Mouse (Mus musculus) ES-Bruce4 (cell line): ENCODE data around the gene Prr14. TPM values are rescaled to one million over a fixed set of nuclear protein-coding genes. Genes with fewer than 3 reads are reported as not detected.

Source experiments
- H3K27ac ChIP-seq: 2 replicates; pipeline ENCODE4 v1.5.1; 2012; ENCODE audit warnings: low read length, inconsistent platforms; ENCODE audit not compliant: insufficient read depth
- H3K27me3 ChIP-seq: 2 replicates; pipeline ENCODE4 v1.6.1; 2012; ENCODE audit warnings: mild to moderate bottlenecking, low read length, inconsistent platforms; ENCODE audit not compliant: control insufficient read depth, poor library complexity, insufficient read depth, severe bottlenecking
- H3K36me3 ChIP-seq: 2 replicates; pipeline ENCODE4 v1.6.1; 2012; ENCODE audit warnings: inconsistent platforms, mild to moderate bottlenecking, low read length, moderate library complexity; ENCODE audit not compliant: control insufficient read depth, poor library complexity, insufficient read depth, severe bottlenecking
- H3K4me1 ChIP-seq: one replicate; pipeline ENCODE4 v1.8.1; 2011; ENCODE audit warnings: low read length; ENCODE audit not compliant: control insufficient read depth, insufficient read depth
- H3K4me3 ChIP-seq: 2 replicates; pipeline ENCODE4 v1.5.1; 2011; ENCODE audit warnings: low read depth, mild to moderate bottlenecking, low read length
- H3K9ac ChIP-seq: 2 replicates; pipeline ENCODE4 v1.6.1; 2012; ENCODE audit warnings: low read depth, mild to moderate bottlenecking, inconsistent platforms; ENCODE audit not compliant: poor library complexity, severe bottlenecking
- H3K9me3 ChIP-seq: replicated peaks from 2 replicates; pipeline ENCODE4 v1.6.1; 2012; ENCODE audit warnings: mild to moderate bottlenecking, low read length, inconsistent platforms; ENCODE audit not compliant: control insufficient read depth, poor library complexity, insufficient read depth, severe bottlenecking
- CTCF ChIP-seq: IDR thresholded peaks from one replicate; pipeline ENCODE4 v1.8.1; 2011; ENCODE audit warnings: low read depth, low read length
- EP300 ChIP-seq: IDR thresholded peaks from 2 replicates; pipeline ENCODE4 v1.6.1; 2011; ENCODE audit warnings: low read depth, low read length; ENCODE audit not compliant: insufficient read depth
- POLR2A ChIP-seq: IDR thresholded peaks from one replicate; pipeline ENCODE4 v1.8.1; 2011; ENCODE audit warnings: low read length; ENCODE audit not compliant: insufficient read depth
- polyA plus RNA-seq: library from polyadenylated mRNA; stranded (reverse); fragments of >200 nt; gene quantifications from 2 replicates; pipeline ENCODE4 v1.2.4, GENCODE M21; 2011; ENCODE audit warnings: low read depth; ENCODE audit not compliant: missing spikeins, insufficient read depth, insufficient read length

Gene Prr14
- polyA plus RNA-seq, 1 experiment: 45.3 TPM

- Histone ChIP-seq H3K9ac (no peak overlapping the region), H3K9me3 (no peaks in the 10 kb centered on the region), H3K4me3 (no peak overlapping the region), H3K4me1 (peaks cover 2% of the 10 kb centered on the region), H3K27ac (no peak overlapping the region), H3K27me3 (no peaks in the 10 kb centered on the region), H3K36me3 (peaks cover 41% of the 10 kb centered on the region)
- TF ChIP-seq EP300 (no peak), POLR2A (no peak), CTCF (no peak)
These were observed 56.9 kb downstream of the Prr14 start for GRCm38 (mm10) chr7:127516344-127516743.

- Histone ChIP-seq H3K4me1 (no peaks in the 10 kb centered on the region), H3K9me3 (no peaks in the 10 kb centered on the region), H3K27me3 (no peaks in the 10 kb centered on the region), H3K9ac (no peak within 1 kb of the TSS), H3K36me3 (peaks cover 67% of the 10 kb centered on the region), H3K27ac (no peak within 1 kb of the TSS), H3K4me3 (no peak within 1 kb of the TSS)
- no peak for TF ChIP-seq CTCF
- no peak for TF ChIP-seq EP300
- TF ChIP-seq POLR2A: no peak
These were observed 59.9 kb downstream of the Prr14 start, which contains the start of gene Gm42715 for GRCm38 (mm10) chr7:127519284-127519683. TSS of gene Gm42715 (plus strand) at chr7:127519584.

Other genes with a start within 250 kb of the Prr14 start
- 52.1 and 57.0 TPM in 2 replicates for gene Zfp553, start 226.6 kb upstream of the Prr14 start, polyA plus RNA-seq
- gene Sept1, start 226.5 kb upstream of the Prr14 start, polyA plus RNA-seq: 210 and 229 TPM in 2 replicates
- 8.2 and 8.7 TPM in 2 replicates for gene Zfp771, start 215.3 kb upstream of the Prr14 start, polyA plus RNA-seq
- gene Dctpp1, start 198.9 kb upstream of the Prr14 start, polyA plus RNA-seq: 133 and 135 TPM in 2 replicates
- gene Sephs2, start 185.6 kb upstream of the Prr14 start, polyA plus RNA-seq: 77.5 and 80.3 TPM in 2 replicates
- 0.55 and 0.81 TPM in 2 replicates for gene Itgal, start 163.4 kb upstream of the Prr14 start, polyA plus RNA-seq
- gene Zfp768, start 114.0 kb upstream of the Prr14 start, polyA plus RNA-seq: 7.0 and 7.8 TPM in 2 replicates
- 4.2 and 7.5 TPM in 2 replicates for gene Zfp747, start 83.6 kb upstream of the Prr14 start, polyA plus RNA-seq
- 1.7 and 2.1 TPM in 2 replicates for gene 9130019O22Rik, start 72.4 kb upstream of the Prr14 start, polyA plus RNA-seq
- 2.0 and 6.1 TPM in 2 replicates for gene E430018J23Rik, start 66.0 kb upstream of the Prr14 start, polyA plus RNA-seq
- 1.4 and 1.9 TPM in 2 replicates for gene Zfp764, start 52.8 kb upstream of the Prr14 start, polyA plus RNA-seq
- gene Zfp688, start 37.5 kb upstream of the Prr14 start, polyA plus RNA-seq: 20.3 and 24.9 TPM in 2 replicates
- 2.7 and 2.8 TPM in 2 replicates for gene Zfp689, start 10.5 kb upstream of the Prr14 start, polyA plus RNA-seq
- gene Fbrs, start 19.6 kb downstream of the Prr14 start, polyA plus RNA-seq: 21.8 and 25.3 TPM in 2 replicates
- gene Srcap, start 52.4 kb downstream of the Prr14 start, polyA plus RNA-seq: 106 and 114 TPM in 2 replicates
- gene Gm42715, start 60.0 kb downstream of the Prr14 start, polyA plus RNA-seq: 13.0 and 13.6 TPM in 2 replicates
- 2.9 and 3.2 TPM in 2 replicates for gene Tmem265, start 101.8 kb downstream of the Prr14 start, polyA plus RNA-seq
- 38.1 and 44.6 TPM in 2 replicates for gene Phkg2, start 113.7 kb downstream of the Prr14 start, polyA plus RNA-seq
- 3.3 and 4.7 TPM in 2 replicates for gene Ccdc189, start 129.0 kb downstream of the Prr14 start, polyA plus RNA-seq
- gene Rnf40, start 129.2 kb downstream of the Prr14 start, polyA plus RNA-seq: 39.4 and 41.6 TPM in 2 replicates
- gene Zfp629, start 156.2 kb downstream of the Prr14 start, polyA plus RNA-seq: 4.9 and 6.0 TPM in 2 replicates
- 48.6 and 49.8 TPM in 2 replicates for gene Bcl7c, start 249.3 kb downstream of the Prr14 start, polyA plus RNA-seq